Mouse (Mus musculus) heart, embryonic 10.5 days (tissue): ENCODE measurements around the gene Ube2j1. TPM values are rescaled to one million over a fixed set of nuclear protein-coding genes. Genes with fewer than 3 reads are reported as not detected.
A peak's percentile ranks its signal among the peaks of the same experiment; 100 is the strongest.

ENCODE experiments used
- DNase-seq: peaks from one replicate; pipeline ENCODE4 v3.0.0-alpha.2; 2017; ENCODE audit warnings: low spot score
- H3K27ac ChIP-seq: fragments of 300-500 bp; sonication (generic); 2 replicates; pipeline ENCODE4 v1.5.1; 2016; ENCODE audit warnings: mild to moderate bottlenecking
- H3K27me3 ChIP-seq: fragments of 300-500 bp; sonication (generic); 2 replicates; pipeline ENCODE4 v1.6.1; 2016; ENCODE audit warnings: mild to moderate bottlenecking; ENCODE audit not compliant: poor library complexity, insufficient read depth, severe bottlenecking
- H3K36me3 ChIP-seq: fragments of 300-500 bp; sonication (generic); 2 replicates; pipeline ENCODE4 v1.6.1; 2016; ENCODE audit warnings: mild to moderate bottlenecking, moderate library complexity
- H3K4me1 ChIP-seq: fragments of 300-500 bp; sonication (generic); 2 replicates; pipeline ENCODE4 v1.6.1; 2016; ENCODE audit warnings: mild to moderate bottlenecking
- H3K4me3 ChIP-seq: fragments of 300-500 bp; sonication (generic); 2 replicates; pipeline ENCODE4 v1.5.1; 2016; ENCODE audit warnings: mild to moderate bottlenecking, moderate library complexity
- H3K9me3 ChIP-seq: fragments of 300-500 bp; sonication (generic); 2 replicates; pipeline ENCODE4 v1.6.1; 2016; ENCODE audit warnings: mild to moderate bottlenecking, moderate library complexity
- WGBS: fragments of 180-500 bp; shearing (Covaris S2); methylation state at CpG from one replicate; pipeline ENCODE4 v1.1.7; 2016; 5-methylcytosine and 5-hydroxymethylcytosine counted together
- polyA plus RNA-seq: library from polyadenylated mRNA; unstranded; fragments of >200 nt; fragmentation: Nextera tagmentation; extraction: Ambion mirVana; gene quantifications from 2 replicates; pipeline ENCODE4 v1.2.1, GENCODE M21; 2016

Ube2j1 gene
- polyA plus RNA-seq, 1 experiment from 2014 or later, result 42.7 TPM

DNA sequence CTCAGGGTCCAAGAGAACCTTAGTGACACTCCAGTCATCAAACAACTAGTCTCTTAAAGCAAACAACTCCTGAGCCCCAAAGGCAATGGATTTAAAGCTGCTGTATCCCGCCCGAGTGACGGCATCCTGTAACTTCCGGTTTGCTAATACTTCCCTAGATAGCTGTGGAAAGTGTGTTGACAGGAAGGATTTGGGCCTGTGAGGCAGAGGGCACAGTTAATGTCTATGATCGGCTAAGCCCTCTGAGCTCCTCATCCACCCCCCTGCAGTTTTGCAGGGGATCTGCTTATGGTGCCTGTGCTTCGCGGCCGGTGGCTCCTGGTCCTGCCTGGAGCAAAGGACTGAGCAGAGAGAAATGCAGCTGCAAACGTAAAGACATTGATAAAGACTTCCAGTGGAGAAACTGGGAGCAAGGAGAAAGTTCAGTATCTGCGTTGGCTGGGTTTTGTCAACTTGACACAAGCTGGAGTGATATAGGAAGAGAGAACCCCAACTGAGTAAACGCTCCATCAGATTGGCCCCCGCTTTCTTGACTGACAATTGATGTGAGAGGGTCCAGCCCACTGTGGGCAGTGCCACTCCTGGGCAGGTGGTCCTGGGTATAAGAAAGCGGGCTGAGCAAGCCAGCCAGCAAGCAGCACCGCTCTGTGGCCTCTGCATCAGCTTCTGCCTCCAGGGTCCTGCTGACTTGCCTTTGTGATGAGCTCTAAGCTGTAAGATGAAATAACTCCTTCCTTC lies 35.2 kb downstream of the Ube2j1 start:
- H3K27me3 ChIP-seq, result no peaks in the 10 kb centered on the region
- peak overlapping the region; percentile 44 for H3K4me3 ChIP-seq
- 21% methylated on average over 14 of the region's 14 CpGs for WGBS
- H3K27ac ChIP-seq, result peak overlapping the region; percentile 42
- H3K36me3 ChIP-seq, result no peaks in the 10 kb centered on the region
- H3K9me3 ChIP-seq, result no peaks in the 10 kb centered on the region
- peak; percentile 76 for DNase-seq
- H3K4me1 ChIP-seq, result peaks cover 15% of the 10 kb centered on the region

DNA sequence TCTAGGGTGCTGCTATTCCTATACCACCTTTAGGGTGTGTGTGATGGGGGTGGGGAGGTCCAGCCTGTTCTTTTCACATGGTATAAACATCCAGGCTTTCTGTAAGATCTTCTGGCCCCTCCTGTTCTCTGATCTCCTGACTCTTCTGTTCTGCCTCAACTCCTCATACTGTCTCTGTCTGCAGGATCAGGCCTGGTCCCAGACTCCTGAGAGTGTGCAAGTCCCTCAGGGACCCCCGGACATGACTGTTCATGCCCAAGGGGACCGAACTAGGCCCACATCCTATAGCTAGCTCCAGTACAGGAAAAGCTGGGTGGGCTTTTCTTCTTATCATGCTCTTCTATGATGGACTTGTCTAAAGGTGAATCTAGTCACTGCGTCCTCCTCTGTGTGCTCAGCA lies 36.1 kb downstream of the Ube2j1 start:
- H3K36me3 ChIP-seq, result no peaks in the 10 kb centered on the region
- H3K27ac ChIP-seq, result no peak overlapping the region
- 79% methylated on average over 3 of the region's 3 CpGs for WGBS
- no peaks in the 10 kb centered on the region for H3K27me3 ChIP-seq
- H3K4me3 ChIP-seq, result no peak overlapping the region
- no peaks in the 10 kb centered on the region for H3K9me3 ChIP-seq
- peaks cover 15% of the 10 kb centered on the region for H3K4me1 ChIP-seq
- peak; percentile 63 for DNase-seq

- H3K4me3 ChIP-seq, result no peak overlapping the region
- no peaks in the 10 kb centered on the region for H3K9me3 ChIP-seq
- no peaks in the 10 kb centered on the region for H3K36me3 ChIP-seq
- peaks cover 20% of the 10 kb centered on the region for H3K4me1 ChIP-seq
- no peak overlapping the region for H3K27ac ChIP-seq
- WGBS, result 79% methylated on average over 6 of the region's 6 CpGs
- peak; percentile 41 for DNase-seq
- H3K27me3 ChIP-seq, result no peaks in the 10 kb centered on the region
Observed at GRCm38 (mm10) chr4:33067826-33068225, 36.6 kb downstream of the Ube2j1 start.

- DNase-seq, result peak; percentile 72
- WGBS, result 56% methylated on average over 6 of the region's 6 CpGs
Observed at GRCm38 (mm10) chr4:33068894-33069293, 37.7 kb downstream of the Ube2j1 start.

GRCm38 (mm10) chr4:33070326-33070725 lies 39.1 kb downstream of the Ube2j1 start:
- no peak overlapping the region for H3K27ac ChIP-seq
- DNase-seq, result peak; percentile 66
- H3K9me3 ChIP-seq, result no peaks in the 10 kb centered on the region
- H3K4me1 ChIP-seq, result peaks cover 24% of the 10 kb centered on the region
- H3K36me3 ChIP-seq, result no peaks in the 10 kb centered on the region
- WGBS, result 88% methylated on average over 6 of the region's 6 CpGs
- H3K27me3 ChIP-seq, result no peaks in the 10 kb centered on the region
- H3K4me3 ChIP-seq, result no peak overlapping the region

More at GRCm38 (mm10) chr4:33068894-33069293, 37.7 kb downstream of the Ube2j1 start:
- no peaks in the 10 kb centered on the region for H3K36me3 ChIP-seq
- no peaks in the 10 kb centered on the region for H3K9me3 ChIP-seq
- H3K4me3 ChIP-seq, result no peak overlapping the region
- no peaks in the 10 kb centered on the region for H3K27me3 ChIP-seq
- H3K4me1 ChIP-seq, result peaks cover 24% of the 10 kb centered on the region
- no peak overlapping the region for H3K27ac ChIP-seq

- no peak overlapping the region for H3K4me3 ChIP-seq
- H3K9me3 ChIP-seq, result no peaks in the 10 kb centered on the region
- no peak overlapping the region for H3K27ac ChIP-seq
- no peaks in the 10 kb centered on the region for H3K27me3 ChIP-seq
- WGBS, result 77% methylated on average over 6 of the region's 6 CpGs
- H3K36me3 ChIP-seq, result no peaks in the 10 kb centered on the region
- peaks cover 14% of the 10 kb centered on the region for H3K4me1 ChIP-seq
- no peak for DNase-seq
Observed at GRCm38 (mm10) chr4:33071337-33071736, 40.1 kb downstream of the Ube2j1 start.

GRCm38 (mm10) chr4:33072526-33073161 lies 41.4 kb downstream of the Ube2j1 start:
- H3K9me3 ChIP-seq, result no peaks in the 10 kb centered on the region
- H3K4me3 ChIP-seq, result no peak overlapping the region
- H3K36me3 ChIP-seq, result no peaks in the 10 kb centered on the region
- no peaks in the 10 kb centered on the region for H3K27me3 ChIP-seq
- WGBS, result 47% methylated on average over 11 of the region's 11 CpGs
- no peak for DNase-seq
- peaks cover 9% of the 10 kb centered on the region; the same call in 1 of the 2 replicates for H3K4me1 ChIP-seq
- no peak overlapping the region for H3K27ac ChIP-seq

DNA sequence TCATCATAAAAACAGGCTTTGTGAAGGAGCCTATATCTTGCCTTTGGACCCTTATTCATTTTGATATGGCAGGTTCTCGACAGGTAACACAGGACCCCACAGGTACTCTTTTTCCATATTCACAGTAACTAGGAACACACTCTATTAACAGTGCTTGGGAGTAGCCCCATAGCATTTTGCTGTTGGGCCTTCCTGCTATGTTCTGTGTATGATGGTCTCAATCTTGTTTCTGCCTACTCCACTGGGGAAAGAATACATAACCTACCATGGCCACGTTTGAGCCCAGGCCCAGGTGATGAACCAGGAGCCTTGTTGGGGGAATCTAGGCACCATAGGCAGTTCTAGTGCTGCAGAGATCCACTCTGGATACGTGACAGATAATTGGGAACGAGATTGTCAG lies 43.2 kb downstream of the Ube2j1 start:
- Histone ChIP-seq H3K27me3 (no peaks in the 10 kb centered on the region), H3K4me3 (no peak overlapping the region), H3K9me3 (no peaks in the 10 kb centered on the region), H3K36me3 (no peaks in the 10 kb centered on the region), H3K4me1 (peaks cover 12% of the 10 kb centered on the region; the same call in 1 of the 2 replicates), H3K27ac (no peak overlapping the region)
- 75% methylated on average over 4 of the region's 4 CpGs for WGBS
- no peak for DNase-seq

- no peak for DNase-seq
- 67% methylated on average over 5 of the region's 5 CpGs for WGBS
- H3K27me3 ChIP-seq, result no peaks in the 10 kb centered on the region
- no peak overlapping the region for H3K4me3 ChIP-seq
- no peaks in the 10 kb centered on the region for H3K9me3 ChIP-seq
- H3K27ac ChIP-seq, result no peak overlapping the region
- H3K4me1 ChIP-seq, result peaks cover 12% of the 10 kb centered on the region; the same call in 1 of the 2 replicates
- no peaks in the 10 kb centered on the region for H3K36me3 ChIP-seq
Observed at GRCm38 (mm10) chr4:33074851-33075250, 43.6 kb downstream of the Ube2j1 start.

DNA sequence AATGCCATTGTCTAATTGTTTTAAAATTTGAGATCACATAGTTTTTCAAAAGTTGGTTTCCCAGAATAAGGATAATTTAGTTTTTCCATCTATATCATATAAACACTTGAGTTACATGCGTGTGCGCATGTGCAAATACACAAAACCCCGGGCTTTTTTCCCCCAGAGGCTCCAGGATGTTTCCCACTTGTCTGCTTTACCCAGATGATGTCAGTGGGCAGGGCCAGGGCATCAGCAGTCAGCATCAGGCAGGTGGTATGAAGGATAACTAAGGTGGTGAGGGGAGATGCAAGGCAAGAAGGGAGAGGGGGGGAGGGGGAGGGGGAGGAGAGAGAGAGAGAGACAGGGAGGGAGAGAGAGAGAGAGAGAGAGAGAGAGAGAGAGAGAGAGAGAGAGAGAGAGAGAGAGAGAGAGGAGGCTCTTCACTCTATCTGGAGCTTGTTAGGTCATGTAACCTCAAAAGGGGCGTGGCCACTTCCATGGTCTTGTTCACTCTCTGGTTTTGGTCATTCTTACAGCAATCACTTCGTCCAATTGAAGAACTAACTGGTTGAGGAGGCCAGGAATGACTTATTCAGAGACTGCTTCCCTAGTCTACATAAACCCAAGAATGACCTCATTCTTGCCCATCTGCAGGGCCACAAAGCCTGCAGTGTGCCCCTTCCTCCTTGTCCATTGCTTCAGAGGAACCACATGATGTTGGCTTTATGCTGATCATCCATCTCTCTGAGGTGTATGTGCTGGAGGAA lies 44.7 kb downstream of the Ube2j1 start:
- no peak overlapping the region for H3K27ac ChIP-seq
- H3K36me3 ChIP-seq, result no peaks in the 10 kb centered on the region
- peaks cover 12% of the 10 kb centered on the region; the same call in 1 of the 2 replicates for H3K4me1 ChIP-seq
- H3K4me3 ChIP-seq, result no peak overlapping the region
- H3K9me3 ChIP-seq, result no peaks in the 10 kb centered on the region
- WGBS, result 77% methylated on average over 5 of the region's 5 CpGs
- H3K27me3 ChIP-seq, result no peaks in the 10 kb centered on the region
- no peak for DNase-seq

DNA sequence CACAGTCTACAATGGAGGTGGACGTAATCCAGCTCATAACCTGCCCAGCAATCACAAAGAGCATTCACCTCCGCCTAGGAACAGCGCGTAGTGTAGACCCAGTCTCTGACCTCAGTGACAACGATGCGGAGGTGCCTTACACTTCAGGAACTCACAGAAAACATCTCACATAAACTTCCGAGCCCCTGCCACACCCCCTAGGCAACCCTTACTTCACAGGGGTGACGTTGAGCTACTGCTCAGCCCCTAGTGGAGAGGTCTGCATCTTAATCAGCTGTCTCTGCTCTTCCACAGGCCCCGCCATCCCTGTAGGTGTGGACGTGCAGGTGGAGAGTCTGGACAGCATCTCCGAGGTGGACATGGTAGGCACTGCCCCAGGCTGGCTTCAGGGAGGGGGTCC lies 45.9 kb downstream of the Ube2j1 start:
- no peak overlapping the region for H3K27ac ChIP-seq
- H3K36me3 ChIP-seq, result no peaks in the 10 kb centered on the region
- WGBS, result 72% methylated on average over 11 of the region's 11 CpGs
- no peaks in the 10 kb centered on the region for H3K27me3 ChIP-seq
- H3K9me3 ChIP-seq, result no peaks in the 10 kb centered on the region
- peaks cover 12% of the 10 kb centered on the region; the same call in 1 of the 2 replicates for H3K4me1 ChIP-seq
- H3K4me3 ChIP-seq, result no peak overlapping the region
- DNase-seq, result no peak

- 48% methylated on average over 8 of the region's 8 CpGs for WGBS
- Histone ChIP-seq H3K4me3 (no peak overlapping the region), H3K27me3 (no peaks in the 10 kb centered on the region), H3K36me3 (no peaks in the 10 kb centered on the region), H3K27ac (no peak overlapping the region), H3K9me3 (no peaks in the 10 kb centered on the region), H3K4me1 (peaks cover 8% of the 10 kb centered on the region; the same call in 1 of the 2 replicates)
- DNase-seq, result no peak
Observed at GRCm38 (mm10) chr4:33077724-33078123, 46.5 kb downstream of the Ube2j1 start.

DNA sequence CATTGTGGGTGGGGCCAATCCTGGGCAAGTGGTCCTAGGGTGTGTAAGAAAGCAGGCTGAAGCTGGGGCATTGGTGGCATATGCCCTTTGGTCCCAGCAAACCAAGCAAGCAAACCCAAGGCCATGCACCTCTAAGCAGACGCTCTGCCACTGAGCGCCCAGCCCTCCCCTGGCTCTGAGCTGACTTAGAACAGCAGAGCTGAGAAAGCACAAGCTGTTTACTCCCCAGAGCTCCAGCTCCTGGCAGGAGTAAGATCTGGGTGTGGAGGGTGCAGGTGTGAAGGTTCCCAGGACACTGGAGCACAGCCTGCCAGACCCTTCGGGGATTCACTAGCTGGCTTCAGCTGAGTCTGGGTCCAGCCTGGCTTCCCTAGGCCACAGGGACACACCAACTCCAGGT lies 47.3 kb downstream of the Ube2j1 start:
- Histone ChIP-seq H3K9me3 (no peaks in the 10 kb centered on the region), H3K4me1 (0 out of 2 replicates have a peak, but pooled peaks cover 3% of the 10 kb centered on the region)
- 83% methylated on average over 3 of the region's 3 CpGs for WGBS

More for the DNA sequence above, 47.3 kb downstream of the Ube2j1 start:
- Histone ChIP-seq H3K4me3 (no peak overlapping the region), H3K27ac (no peak overlapping the region), H3K27me3 (no peaks in the 10 kb centered on the region), H3K36me3 (no peaks in the 10 kb centered on the region)
- DNase-seq, result no peak
